Mouse (Mus musculus): ENCODE results near the gene E130116L18Rik.

- TF ChIP-seq POLR2A (IDR thresholded peaks at IDR 0.05; ENCODE audit: low read depth, low read length) (no peak), CTCF (IDR thresholded peaks at IDR 0.05; ENCODE audit: extremely low read depth, insufficient read length, insufficient replicate concordance, low read depth, low read length) (no peak)
These were observed 24.1 kb upstream of the E130116L18Rik start for GRCm38 (mm10) chr5:25247036-25247435.

Measured in small intestine, adult 2 months (tissue).